ENCODE assay signal across 29 mouse cellular contexts in genomic region chr15:8728861-8729260, GRCm38 (mm10).
"Had no signal": no experiment of that assay in that cellular context is flagged by ENCODE, and none has a peak within 500 bp of the region (broad histone marks: within the 10 kb centered on the region; RNA-seq: fewer than 3 reads in every experiment).

No protein-coding gene starts in this region.

- H3K4me3 ChIP-seq: limb, embryonic 10.5 days; limb, embryonic 12.5 days; limb, embryonic 13.5 days; limb, embryonic 15.5 days; liver, embryonic 12.5 days; liver, embryonic 13.5 days; liver, embryonic 15.5 days; lung, embryonic 15.5 days; megakaryocyte, embryonic 14.5 days; midbrain, embryonic 10.5 days; midbrain, embryonic 12.5 days; midbrain, embryonic 13.5 days; midbrain, embryonic 15.5 days; myocyte had no signal

- DNase-seq: left cerebral cortex, postnatal 4 days; liver; liver, embryonic 13.5 days; liver, postnatal 0 days; lung, adult 18-20 months; lung, adult 2 months; lung, embryonic 14.5 days; lung, postnatal 10 days; lung, postnatal 14 days; lung, postnatal 36 days; lung, postnatal 4 days; midbrain, embryonic 14.5 days had no signal

- H3K9me3 ChIP-seq: limb, embryonic 10.5 days; limb, embryonic 12.5 days; limb, embryonic 13.5 days; limb, embryonic 15.5 days; liver, embryonic 12.5 days; liver, embryonic 13.5 days; liver, embryonic 15.5 days; lung, embryonic 15.5 days; midbrain, embryonic 12.5 days; midbrain, embryonic 13.5 days; midbrain, embryonic 15.5 days had no signal

- H3K4me2 ChIP-seq: limb, embryonic 12.5 days; limb, embryonic 13.5 days; limb, embryonic 15.5 days; liver, embryonic 11.5 days; liver, embryonic 12.5 days; liver, embryonic 13.5 days; liver, embryonic 15.5 days; lung, embryonic 14.5 days; lung, embryonic 15.5 days; midbrain, embryonic 11.5 days; midbrain, embryonic 12.5 days; midbrain, embryonic 13.5 days; midbrain, embryonic 15.5 days had no signal

- H3K9ac ChIP-seq: limb, embryonic 12.5 days; limb, embryonic 13.5 days; limb, embryonic 15.5 days; liver, embryonic 12.5 days; liver, embryonic 13.5 days; liver, embryonic 14.5 days; liver, embryonic 15.5 days; liver, postnatal 0 days; lung, embryonic 14.5 days; lung, embryonic 15.5 days; midbrain, embryonic 12.5 days; midbrain, embryonic 13.5 days; midbrain, embryonic 15.5 days had no signal

- H3K27ac ChIP-seq: limb, embryonic 10.5 days; limb, embryonic 12.5 days; limb, embryonic 13.5 days; limb, embryonic 15.5 days; liver, embryonic 12.5 days; liver, embryonic 13.5 days; liver, embryonic 14.5 days; liver, embryonic 15.5 days; lung, embryonic 15.5 days; macrophage; midbrain, embryonic 10.5 days; midbrain, embryonic 12.5 days; midbrain, embryonic 13.5 days; midbrain, embryonic 15.5 days had no signal

- H3K27me3 ChIP-seq: limb, embryonic 12.5 days; limb, embryonic 13.5 days; limb, embryonic 15.5 days; liver, embryonic 12.5 days; liver, embryonic 13.5 days; liver, embryonic 15.5 days; lung, embryonic 15.5 days; megakaryocyte, embryonic 14.5 days; midbrain, embryonic 12.5 days; midbrain, embryonic 13.5 days; midbrain, embryonic 15.5 days had no signal

- H3K36me3 ChIP-seq: limb, embryonic 10.5 days; limb, embryonic 12.5 days; limb, embryonic 13.5 days; limb, embryonic 15.5 days; liver, embryonic 12.5 days; liver, embryonic 13.5 days; liver, embryonic 15.5 days; lung, embryonic 15.5 days; midbrain, embryonic 10.5 days; midbrain, embryonic 12.5 days; midbrain, embryonic 13.5 days; midbrain, embryonic 15.5 days had no signal

- H3K4me1 ChIP-seq: limb, embryonic 15.5 days; liver, embryonic 12.5 days; liver, embryonic 13.5 days; lung, embryonic 15.5 days; megakaryocyte, embryonic 14.5 days; midbrain, embryonic 13.5 days; midbrain, embryonic 15.5 days had no signal
